Mouse (Mus musculus) lung, postnatal 0 days (tissue): ENCODE measurements around the gene Fras1.

ENCODE experiments used
- CTCF ChIP-seq: IDR thresholded peaks from 2 replicates; pipeline ENCODE4 v1.5.1; 2016; ENCODE audit warnings: antibody characterized with exemption, mild to moderate bottlenecking
- EP300 ChIP-seq: IDR thresholded peaks from 2 replicates; pipeline ENCODE4 v1.6.1; 2016; ENCODE audit warnings: antibody characterized with exemption, mild to moderate bottlenecking, control low read depth

DNA sequence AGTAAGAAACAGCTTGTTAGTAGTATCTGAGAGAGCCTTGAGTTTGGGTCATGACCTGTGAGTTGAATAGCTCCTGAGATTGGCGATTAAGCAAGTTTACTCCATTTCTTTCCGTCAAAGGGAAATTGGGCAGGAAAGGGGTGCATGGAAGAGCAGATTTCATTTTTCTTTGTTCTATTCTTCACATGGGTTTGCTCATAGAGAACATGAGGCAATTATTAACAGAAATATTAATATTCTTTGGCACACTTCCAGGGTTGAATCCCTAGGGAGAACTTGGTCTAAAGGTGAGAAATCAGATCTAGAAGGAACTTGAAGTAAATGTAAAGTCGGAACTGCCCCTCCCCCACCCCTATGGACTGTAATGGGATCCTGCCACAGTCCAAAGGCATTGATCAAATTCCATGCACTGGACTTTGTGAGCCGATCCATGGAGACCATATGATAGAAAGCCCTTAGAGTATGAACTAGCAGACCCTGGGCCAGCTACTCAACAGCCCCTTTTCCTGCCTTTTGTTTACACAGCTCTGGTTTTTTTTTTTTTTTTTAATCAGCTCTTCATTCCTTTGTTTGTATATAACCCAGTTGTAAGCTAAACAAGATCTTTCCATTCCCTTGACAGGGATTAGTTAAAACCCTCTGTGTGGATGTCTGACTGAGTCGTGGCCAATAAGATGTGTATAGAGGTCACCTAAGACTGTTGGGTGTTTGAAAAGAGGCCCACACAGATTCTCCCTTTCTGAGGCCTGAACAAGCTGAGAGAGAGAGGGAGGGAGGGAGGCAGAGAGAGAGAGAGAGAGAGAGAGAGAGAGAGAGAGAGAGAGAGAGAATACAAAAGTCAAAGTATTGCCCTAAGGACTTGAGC lies 22.3 kb downstream of the Fras1 start:
- TF ChIP-seq CTCF (no peak), EP300 (no peak)
